Mouse (Mus musculus) left cerebral cortex, adult 8-10 months (tissue): ENCODE data around the gene Corin. TPM values are rescaled to one million over a fixed set of nuclear protein-coding genes. Genes with fewer than 3 reads are reported as not detected.

ENCODE experiments used
- DNase-seq, 2 experiments: peaks; one replicate each; pipeline ENCODE4 v3.0.0; 2022; ENCODE audit warnings: low spot score in 2 of 2
- total RNA-seq, 4 experiments: library from RNA; stranded (reverse); gene quantifications; 2 replicates each; pipeline ENCODE4 v1.2.4; 2022

The Corin gene
- total RNA-seq, result under 1 TPM; 0.21 to 0.94 (median 0.40) TPM

DNA sequence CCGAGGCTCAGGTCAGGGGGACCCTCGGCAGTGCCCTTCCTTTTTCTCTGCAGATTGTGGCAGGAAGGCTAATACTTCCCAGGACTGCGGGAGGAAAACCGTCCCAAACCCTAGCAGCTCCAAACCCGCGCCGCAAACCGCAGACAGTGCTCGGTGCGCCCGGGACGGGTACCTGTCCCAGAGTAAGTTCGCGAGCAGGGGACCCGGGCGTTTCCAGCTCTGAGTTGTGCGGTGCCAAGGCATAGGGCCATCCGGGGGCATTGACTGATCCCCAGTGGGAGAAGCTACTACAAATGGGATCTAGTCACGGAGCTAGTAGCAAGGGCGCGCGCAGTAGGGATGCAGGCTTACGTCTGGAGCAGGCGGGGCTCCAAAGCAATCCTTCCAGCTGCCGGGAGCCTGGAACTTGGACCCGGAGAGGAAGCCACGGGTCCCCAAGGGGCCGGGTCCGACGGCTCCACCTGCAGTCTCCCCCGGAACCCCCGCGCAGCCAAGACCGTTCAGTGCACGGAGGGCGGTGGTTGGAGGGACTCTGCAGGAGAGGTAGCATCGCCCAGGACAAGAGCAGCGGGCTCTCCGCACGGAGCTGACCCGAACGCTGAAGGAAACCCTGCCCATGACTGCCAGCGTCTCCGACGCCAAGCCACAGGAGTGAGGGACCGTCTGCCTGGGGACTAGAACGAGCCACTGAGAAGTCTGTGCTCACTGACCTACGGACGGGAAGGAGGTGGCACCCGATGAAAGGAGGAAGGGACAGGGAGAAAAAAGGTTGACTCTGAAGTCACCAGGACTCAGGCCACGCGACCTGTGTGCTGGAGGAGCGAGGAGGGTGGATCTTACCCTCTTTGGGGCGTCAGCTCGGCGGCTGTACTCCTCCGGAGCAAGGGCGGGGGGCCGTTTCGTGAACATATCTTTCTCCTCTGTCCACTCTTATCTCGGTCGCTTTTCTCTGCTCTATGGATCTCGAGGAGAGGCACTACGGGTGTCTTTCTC, at the start of gene Corin:
Gene Corin (minus strand): TSS at position 943 of the 993 bp plus-strand sequence.
- no peak for DNase-seq

DNA sequence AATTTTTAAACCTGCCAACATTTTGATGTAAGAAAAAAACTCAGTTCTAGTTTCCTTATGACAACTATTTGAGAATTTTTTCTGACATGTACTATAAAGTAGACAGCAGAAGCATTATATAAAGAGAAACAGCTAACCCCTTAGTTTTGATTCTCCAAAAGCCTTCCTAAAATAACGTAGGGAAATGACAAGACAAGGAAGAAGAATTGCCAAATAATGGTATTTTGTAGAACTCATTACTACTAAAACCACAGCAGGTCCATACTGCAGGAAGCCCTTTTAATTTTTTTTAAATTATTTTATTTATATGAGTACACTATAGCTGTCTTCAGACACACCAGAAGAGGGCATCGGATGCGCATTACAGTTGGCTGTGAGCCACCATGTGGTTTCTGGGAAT, 46.9 kb upstream of the Corin start:
- no peak for DNase-seq

DNA sequence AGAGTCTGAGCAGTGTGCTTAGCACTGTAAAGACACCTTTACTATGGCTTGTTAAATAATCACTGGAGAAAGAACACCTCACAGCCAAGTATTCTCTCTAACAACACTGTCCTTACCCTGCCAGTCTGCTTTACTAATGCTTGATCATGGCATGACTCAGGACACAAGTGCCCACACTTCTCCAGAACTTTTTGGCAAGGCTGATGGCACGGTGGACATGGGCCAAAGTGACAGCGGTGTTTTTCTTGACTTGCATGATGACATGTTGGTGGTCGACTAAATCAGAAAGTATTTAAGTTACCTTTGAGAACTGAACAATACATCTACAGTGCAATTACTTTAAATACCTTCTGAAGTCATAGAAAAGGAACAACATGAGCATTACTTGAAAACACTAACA, 24.6 kb upstream of the Corin start:
- DNase-seq, result no peak

DNA sequence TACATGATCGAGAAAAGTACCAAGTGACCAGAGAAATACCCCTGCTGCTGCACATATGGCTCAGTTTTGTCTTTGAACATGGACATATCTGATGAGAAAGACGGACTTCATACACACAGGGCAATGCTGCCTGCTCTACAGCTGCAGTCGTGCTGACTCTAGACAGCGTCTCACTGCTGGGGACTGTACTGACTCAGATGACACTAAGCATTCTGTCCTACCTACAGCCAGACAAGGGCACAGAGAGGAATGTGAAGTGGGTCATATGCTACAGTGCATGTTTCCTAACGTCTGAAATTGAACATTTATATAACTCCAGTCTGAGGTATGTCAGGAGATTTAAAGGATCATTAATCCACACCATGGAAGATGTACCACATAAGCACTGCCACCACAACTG, 9.5 kb upstream of the Corin start:
- no peak for DNase-seq

DNA sequence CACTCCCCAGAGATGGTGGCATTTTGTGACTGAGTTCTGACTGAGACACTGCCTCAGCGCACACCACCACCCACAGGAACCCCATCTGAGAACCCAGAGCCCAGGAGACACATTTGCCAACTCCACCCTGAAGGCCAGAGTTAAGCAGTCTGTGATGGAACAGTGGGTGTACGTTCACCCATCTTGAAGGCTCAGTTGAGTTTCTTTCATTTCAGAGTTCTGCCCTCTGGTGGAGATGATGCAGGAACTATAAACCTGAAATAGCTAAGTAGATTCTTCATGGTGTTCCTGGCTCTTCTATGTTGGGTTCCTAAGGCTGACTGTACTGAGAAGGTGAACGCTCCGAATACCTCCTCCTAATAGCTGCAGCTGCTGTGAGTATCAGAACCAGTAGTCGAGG, 1.5 kb upstream of the Corin start:
- no peak for DNase-seq

DNA sequence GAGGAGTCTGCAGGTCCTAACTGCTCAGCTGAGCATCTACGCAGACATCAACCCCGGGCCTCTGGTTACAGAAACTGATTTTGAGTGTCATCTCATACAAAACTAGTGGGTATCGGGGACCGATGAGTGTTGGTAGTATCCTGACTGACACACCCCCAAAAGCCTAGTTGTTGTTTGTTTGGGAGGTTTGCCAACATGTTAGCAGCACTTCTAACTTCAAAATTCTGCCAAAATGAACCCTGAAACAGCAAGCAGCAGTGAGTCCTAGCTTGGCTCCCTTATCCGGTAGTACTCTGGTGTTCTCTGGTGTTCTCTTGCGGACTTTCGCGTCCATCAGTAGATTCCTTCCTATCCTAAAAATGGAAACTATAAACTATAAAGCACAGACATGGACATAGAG, 1.5 kb downstream of the Corin start:
- no peak for DNase-seq

DNA sequence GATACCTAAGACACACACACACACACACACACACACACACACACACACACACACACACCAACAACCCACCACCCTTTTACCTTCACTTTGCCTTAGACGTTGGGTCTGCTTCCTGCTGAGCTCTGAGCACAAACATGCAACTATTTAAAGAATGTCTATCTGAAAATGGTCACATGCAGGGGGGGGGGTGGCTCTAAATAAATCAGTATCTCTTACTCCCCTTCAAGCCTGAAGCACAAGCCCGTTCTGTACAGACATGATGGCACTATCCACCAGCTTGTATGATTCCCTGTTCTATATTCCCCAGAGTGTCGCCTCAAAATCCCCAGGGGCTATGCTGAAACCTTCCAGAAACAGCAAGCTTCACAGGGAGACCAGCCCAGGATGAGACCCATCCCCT, 2.5 kb downstream of the Corin start:
- no peak for DNase-seq

DNA sequence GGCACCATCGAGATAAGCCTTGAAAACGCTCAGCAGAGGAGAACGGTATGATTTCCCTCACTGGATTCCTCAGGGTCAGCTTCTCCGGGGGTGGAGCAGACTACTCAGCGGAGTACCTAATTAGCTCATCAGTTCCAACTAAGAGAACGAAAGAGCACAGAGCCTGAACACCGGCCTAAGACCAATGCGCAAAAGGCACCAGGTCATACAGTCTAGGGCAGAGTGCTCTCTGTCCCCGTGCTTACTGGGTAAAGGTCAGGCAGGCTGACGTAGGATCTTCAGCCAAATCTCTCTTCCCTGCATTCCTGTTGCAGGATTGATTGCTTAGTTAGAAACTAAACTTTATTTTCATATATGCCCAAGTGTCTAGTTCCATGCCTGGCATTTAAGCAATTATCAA, 6.0 kb downstream of the Corin start:
- no peak for DNase-seq

DNA sequence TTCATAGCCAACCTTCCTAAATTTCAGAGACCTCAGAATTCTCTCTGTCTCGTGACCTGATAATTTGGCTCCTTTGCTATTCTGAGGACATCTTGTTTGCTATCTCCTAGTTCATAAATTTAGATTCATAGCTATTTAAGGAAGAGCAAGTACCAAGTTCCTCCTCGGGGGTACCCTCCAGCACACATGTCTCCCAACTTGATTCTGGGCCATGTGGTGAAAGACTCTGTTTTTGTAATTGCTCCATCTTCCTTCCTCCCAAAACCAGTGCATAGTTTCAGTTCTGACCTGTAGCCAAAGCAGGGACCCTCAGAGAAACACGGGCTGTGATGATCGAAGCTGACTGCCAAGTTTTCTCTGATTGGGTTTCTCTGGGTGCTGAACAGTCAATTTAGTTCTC, 7.5 kb downstream of the Corin start:
- no peak for DNase-seq

DNA sequence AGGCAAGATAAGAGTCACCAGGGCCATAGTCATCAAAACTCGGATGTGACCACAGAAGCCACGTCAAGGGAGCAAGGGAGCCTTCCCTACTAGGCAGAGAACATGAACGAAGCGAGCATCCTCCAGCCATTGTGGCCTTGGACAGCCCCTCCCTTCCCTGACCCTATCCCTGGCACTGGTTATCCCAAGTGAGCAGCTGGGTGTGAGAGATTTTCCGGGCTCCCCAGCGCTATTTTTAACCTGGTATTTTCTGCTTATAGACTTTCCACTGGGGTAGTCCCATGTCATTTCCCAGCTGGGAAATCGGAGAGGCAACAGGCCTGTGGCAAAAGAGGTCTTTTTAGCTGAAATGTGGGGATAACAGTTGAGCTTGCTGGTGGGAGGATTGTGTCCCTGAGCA, 10.4 kb downstream of the Corin start:
- DNase-seq, result no peak

DNA sequence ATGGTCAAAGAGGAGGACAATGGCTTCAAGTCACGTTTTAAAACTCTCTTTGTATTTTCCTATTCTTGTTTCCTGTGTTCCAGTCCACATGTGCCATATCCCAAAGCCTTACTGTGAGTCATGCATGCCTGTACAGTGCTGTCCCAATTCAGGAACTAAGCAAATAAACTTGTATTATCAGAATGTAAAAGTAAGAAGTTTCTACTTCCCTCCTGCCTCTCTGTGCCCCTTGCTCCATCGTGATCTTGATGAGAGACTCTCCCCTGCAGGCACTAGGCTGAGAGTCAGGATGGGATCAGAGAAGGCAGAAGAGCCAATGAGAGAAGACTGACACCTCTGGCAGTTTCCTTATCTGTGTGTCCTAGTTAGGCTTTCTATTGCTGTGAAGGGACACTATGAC, 13.0 kb downstream of the Corin start:
- DNase-seq, result no peak

DNA sequence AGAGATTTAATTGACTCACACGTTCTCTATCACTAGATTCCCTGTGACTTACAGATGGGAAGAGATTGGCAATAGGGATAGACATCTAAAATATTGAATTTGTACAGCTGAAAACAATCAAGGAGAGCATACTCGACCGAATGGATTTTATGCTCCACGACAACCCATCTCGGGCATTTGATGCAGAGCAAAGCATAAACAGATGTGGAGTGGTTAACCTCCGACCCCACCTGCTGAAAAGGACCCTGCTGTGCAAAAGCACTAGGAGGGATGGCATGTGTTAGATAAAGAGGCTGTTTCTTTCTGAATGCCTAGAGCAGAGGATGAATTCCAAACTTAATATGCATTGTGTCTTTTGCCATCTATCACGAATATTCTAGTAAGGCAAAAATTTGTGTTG, 23.8 kb downstream of the Corin start:
- no peak for DNase-seq

DNA sequence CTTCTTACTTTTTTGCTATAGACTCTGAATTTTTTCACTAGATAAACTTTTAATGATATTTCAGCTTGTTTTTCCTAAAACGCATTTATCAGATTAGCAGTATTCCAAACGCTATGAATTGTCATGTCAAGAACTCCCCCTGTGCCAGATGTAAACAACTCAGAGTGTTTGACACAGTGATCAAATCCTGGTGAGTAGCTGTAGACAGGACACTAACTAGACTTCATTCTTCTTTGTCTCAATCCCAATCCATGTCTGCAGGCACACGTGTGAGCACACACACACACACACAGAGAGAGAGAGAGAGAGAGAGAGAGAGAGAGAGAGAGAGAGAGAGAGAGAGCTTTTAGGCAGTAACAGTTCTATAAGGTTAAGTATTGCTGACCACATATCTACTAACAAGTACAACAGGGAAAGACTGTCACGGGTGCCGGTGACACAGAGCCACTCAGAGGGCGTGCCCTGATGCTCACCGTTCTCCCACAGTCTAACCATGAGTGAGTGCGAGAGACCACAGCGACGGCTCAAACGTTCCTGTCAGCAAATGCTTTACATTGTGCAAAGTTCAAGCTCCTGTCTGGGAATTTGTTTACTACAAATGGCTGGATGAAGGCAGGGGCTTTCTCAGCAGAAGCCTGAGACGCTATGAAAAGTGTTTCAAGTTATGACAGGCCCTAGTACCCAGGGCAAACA, 31.8 kb downstream of the Corin start:
- DNase-seq, result no peak

DNA sequence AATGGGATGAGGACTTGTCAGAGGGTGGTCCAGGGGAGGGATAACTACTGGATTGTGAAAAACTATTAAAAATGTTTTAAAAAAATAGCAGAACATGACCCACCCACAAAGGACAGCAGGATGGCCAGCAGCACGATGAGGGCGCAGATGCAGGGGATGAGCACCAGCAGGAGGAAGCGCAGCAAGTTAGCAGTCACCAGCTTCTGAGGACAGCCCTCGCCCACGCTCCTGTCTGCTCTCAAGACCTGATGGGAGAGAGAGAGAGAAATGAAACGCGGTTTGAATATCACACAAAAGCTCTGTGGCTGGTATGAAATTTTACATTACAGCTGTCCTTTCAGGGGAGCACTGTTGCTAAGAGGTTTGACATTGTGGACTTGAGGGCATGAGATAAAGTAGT, 32.5 kb downstream of the Corin start:
- DNase-seq, result peak in 1 of 2 experiments; percentile 23

DNA sequence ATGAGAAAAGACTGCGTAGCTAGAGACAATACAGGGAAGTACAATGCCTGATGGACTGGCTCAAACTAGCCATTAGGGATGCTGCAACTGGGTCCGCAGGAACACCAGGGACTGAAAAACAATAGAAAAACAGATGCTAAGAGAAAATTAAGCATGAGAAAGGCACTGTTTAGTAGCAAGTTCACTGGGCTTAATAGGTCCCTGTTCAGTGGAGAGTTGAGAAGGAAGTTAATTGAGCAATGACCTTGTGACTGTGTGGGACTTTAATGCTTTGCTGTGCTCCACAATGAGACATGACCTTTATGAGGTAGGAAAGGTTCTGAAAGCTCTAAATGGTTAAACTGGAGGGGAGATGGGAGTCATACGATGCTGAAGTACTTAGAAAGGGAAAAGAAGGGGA, 39.3 kb downstream of the Corin start:
- DNase-seq, result no peak

DNA sequence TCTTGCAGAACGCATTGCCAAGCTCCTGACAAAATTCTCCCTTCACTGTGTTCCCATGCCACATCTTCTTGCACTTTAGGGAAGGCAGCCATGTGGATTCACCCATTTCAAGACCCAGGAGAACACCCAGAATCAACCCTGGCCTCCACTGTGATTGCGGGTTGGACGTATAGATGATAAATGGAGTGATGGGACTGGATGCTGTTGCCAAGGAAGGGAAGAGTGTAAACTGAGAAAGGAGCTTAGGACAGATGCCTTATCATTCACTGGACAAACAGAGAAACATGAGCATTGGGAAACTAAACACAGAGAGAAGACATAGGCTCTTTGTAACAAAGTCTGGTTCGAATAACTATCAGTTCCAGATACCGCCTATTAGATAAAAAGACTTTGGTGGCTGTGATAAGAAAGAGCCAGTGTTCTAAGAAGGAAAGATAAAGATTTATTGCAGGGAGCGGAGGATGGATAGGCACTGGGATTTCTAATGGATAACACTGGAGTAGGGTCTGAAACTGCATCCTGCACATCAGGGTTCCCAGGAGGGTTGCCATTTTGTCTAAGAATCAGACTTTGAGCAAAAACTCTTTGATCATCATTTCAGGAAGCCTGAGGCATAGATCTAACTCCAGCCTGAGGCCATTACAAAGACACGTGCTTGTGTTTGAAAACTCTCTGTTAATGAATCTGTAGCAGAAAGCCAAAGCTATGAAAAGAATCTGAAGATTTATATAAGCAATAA, 44.7 kb downstream of the Corin start:
- DNase-seq, result no peak

DNA sequence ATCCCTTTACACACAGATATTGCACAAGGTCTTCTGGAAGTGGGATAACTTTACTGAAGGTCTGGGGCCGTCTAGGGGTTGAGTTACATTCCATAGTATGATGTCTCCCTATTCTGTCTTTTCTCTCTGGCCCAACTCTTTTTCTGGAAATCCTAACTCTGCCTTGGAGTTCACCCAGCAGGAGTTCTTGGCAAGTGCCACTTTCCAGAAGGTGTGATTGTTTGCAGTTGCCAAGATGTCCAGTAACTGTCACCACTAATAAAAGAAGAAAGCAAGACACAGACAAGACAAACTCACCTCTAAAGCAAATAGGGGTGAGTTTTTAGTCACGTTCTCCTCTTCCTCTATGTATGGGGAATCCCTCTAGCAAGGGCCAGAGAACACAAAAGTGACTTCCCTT, 50.6 kb downstream of the Corin start:
- no peak for DNase-seq

DNA sequence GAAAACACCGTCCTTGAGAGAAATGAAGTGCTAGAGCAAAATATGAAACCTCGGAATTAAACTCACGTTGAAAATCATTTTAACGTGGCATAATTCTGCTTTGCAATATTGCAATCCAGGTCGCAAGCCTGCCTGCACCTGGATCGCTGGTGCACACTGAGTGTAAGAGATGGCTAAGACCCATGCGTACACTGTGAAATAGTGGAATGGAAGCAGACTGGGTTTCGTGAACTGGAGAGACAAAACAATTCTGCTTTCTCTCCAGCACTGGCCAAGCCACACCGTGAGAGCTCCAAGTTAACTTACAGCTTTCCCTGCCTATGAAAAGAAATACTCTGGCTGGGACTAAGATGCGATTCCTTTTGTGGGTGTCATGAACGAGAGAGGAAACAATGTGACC, 51.1 kb downstream of the Corin start:
- no peak for DNase-seq

DNA sequence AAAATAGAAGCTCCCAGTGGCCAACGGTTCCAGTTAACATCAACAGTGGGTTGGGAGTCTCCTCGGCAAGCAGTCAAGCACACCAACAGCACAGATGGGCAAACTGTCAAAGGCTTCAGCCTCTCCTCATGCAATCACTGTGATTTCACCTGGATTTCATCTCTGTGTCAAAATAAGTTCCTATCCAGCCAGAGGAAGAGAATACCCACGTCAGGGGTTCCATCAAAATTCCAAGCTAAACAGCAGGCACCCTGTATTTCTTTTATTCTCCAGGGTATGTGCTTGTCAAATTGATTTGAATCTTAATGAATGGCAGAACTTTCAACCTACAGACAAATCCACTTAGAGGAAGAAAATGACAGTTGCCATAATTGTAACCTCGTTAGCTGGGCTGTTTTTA, 51.5 kb downstream of the Corin start:
- no peak for DNase-seq

DNA sequence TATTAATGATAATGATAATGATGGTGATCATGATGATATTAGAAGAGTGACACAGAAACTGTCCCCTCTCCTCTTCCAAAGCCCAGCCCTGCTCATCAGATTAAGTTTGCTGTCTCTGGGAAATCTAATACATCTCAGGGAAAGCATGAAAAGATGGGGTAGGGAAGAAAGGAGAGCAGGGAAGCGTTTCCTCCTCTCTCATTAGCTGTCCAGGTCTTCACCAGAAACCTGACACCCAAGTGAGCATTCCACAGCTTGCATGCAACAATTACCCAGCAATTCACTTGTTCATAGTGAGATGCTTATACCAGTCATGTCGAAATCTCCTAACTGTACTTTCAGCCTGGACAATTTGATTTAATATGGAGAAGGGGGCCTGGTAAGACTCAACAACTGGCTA, 55.4 kb downstream of the Corin start:
- no peak for DNase-seq

DNA sequence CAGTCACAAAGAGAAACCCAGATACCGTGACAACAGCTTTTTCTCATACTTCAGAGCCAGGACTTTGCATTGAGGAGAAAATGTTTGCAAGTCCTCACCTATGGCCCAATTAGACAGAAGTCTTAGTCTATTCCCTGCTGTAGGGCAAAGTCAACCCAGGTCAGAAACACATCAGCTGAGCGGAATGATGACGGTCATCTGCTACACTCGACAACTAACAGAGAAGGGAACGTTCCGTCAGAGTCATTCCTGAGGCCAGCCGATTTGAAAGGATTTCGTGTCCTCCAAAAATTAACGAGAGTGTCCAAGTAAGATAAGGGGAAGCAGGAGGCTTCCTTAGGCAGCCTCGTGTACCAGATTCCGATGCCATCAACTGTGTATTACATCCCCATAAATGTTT, 58.2 kb downstream of the Corin start:
- no peak for DNase-seq

DNA sequence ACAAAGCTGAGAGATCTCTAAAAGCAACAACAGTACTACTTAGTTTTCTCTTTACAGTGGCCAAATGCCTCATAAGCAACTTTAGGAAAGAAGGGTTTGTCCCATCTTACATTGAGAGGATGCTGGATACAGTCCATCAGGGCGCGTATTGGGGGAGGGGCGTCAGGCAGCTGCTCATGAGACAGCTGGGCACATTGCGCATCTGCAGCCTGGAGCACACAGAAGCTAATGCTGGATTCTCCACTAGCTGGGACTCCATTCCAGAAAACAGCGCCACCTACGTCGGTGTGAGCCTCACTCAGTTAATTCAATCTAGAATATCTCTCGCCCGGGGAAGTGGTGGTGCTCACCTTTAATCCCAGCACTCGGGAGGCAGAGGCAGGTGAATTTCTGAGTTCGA, 60.3 kb downstream of the Corin start:
- no peak for DNase-seq
